Mouse (Mus musculus) midbrain, embryonic 16.5 days (tissue): ENCODE measurements at regions not wholly inside any gene's neighbourhood (a gene's known extent, or its start where the extent isn't known, plus 50 kb on each side); places are given as distances from the start of the nearest gene placed in this dataset.

Source experiments
- ATAC-seq: fragments of 200-750 bp; cut with Nextera tagmentation; 2 replicates; pipeline ENCODE4 v1.8.0; 2017; ENCODE audit warnings: moderate TSS enrichment
- H3K27ac ChIP-seq: fragments of 300-500 bp; sonication (generic); 2 replicates; pipeline ENCODE4 v1.5.1; 2014; ENCODE audit warnings: mild to moderate bottlenecking, low read length, mixed read lengths
- H3K27me3 ChIP-seq: fragments of 300-500 bp; sonication (generic); 2 replicates; pipeline ENCODE4 v1.6.1; 2014; ENCODE audit warnings: low read depth, low read length, mixed read lengths; ENCODE audit not compliant: control insufficient read depth, insufficient read depth
- H3K36me3 ChIP-seq: fragments of 300-500 bp; sonication (generic); 2 replicates; pipeline ENCODE4 v1.6.1; 2014; ENCODE audit warnings: mild to moderate bottlenecking, low read length, moderate library complexity, mixed read lengths; ENCODE audit not compliant: control insufficient read depth, insufficient read depth
- H3K4me1 ChIP-seq: fragments of 300-500 bp; sonication (generic); 2 replicates; pipeline ENCODE4 v1.6.1; 2014; ENCODE audit warnings: mild to moderate bottlenecking, low read length, mixed read lengths; ENCODE audit not compliant: control insufficient read depth, insufficient read depth
- H3K4me2 ChIP-seq: fragments of 300-500 bp; sonication (generic); 2 replicates; pipeline ENCODE4 v1.6.1; 2014; ENCODE audit warnings: mild to moderate bottlenecking, low read length, mixed read lengths
- H3K4me3 ChIP-seq: fragments of 300-500 bp; sonication (generic); 2 replicates; pipeline ENCODE4 v1.5.1; 2014; ENCODE audit warnings: low read depth, mild to moderate bottlenecking, low read length, moderate library complexity, mixed read lengths
- H3K9ac ChIP-seq: fragments of 300-500 bp; sonication (generic); 2 replicates; pipeline ENCODE4 v1.6.1; 2014; ENCODE audit warnings: low read depth, low read length, mixed read lengths
- H3K9me3 ChIP-seq: fragments of 300-500 bp; sonication (generic); replicated peaks from 2 replicates; pipeline ENCODE4 v1.6.1; 2014; ENCODE audit warnings: mild to moderate bottlenecking, low read length, mixed read lengths; ENCODE audit not compliant: control insufficient read depth, poor library complexity, severe bottlenecking
- WGBS: fragments of 180-500 bp; shearing (Covaris S2); extraction: QIAGEN DNeasy Blood & Tissue Kit; methylation state at CpG from one replicate; pipeline ENCODE4 v1.1.7; 2014; 5-methylcytosine and 5-hydroxymethylcytosine counted together

DNA sequence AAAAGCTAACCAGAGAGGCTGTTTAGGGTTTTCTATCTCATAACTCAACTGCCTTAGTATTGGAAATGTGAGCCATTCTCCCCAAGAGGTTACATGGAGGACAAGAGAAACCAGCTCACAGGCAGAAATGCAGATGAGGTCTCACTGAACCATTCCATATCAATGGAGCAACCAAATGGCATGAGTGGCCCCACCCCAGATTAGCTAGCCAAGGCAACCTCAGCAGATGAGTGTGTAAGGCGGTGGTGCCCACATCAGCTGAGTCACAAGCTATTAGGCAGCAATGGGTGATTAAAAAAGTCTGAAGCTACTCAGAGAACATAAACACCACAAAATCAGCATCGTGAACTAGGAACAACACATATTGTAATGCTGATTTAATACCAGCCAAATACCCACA lies 133.2 kb downstream of the Lpin1 start:
- 90% methylated on average over 2 of the region's 2 CpGs for WGBS
- H3K4me3 ChIP-seq: no peak overlapping the region
- no peak overlapping the region for H3K4me2 ChIP-seq
- H3K27me3 ChIP-seq: no peaks in the 10 kb centered on the region
- H3K4me1 ChIP-seq: no peaks in the 10 kb centered on the region
- no peaks in the 10 kb centered on the region for H3K36me3 ChIP-seq
- H3K27ac ChIP-seq: no peak overlapping the region
- H3K9me3 ChIP-seq: no peaks in the 10 kb centered on the region
- no peak for ATAC-seq
- no peak overlapping the region for H3K9ac ChIP-seq

DNA sequence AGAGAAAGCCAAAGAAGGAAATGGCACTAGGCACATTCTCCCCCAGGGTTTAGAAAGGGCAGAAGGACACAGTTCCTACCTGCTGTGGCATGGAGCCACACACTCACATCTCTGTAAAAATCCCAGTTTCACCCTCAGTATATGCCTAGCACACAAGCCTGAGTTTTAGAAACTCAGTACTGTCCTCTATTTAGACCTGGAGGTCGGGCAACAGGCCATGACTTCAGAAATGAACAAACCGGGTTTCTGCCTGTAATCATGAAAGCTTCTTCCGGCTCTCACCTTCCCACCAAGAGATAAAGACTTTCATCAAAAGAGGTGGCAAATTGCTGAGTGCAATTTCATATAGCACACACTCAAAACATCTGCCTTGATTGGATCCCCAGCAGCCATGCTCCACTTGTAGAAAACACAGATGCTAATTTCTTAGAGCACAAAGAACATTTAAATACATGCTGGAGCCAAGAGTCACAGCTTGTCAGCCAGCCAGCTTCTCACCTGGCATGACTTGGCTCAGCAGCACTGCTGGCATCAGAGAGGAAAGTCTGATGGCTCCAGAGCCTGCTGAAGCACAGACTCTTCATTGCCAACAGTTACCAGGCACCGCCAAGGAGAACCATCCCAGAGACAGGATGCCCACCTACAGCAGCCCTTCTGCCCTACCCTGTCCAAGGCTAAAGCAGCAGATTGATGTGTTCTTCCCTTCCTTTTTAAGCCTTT lies 136.2 kb downstream of the Lpin1 start:
- Histone ChIP-seq H3K36me3 (no peaks in the 10 kb centered on the region), H3K27me3 (no peaks in the 10 kb centered on the region), H3K4me2 (no peak overlapping the region), H3K4me3 (no peak overlapping the region), H3K4me1 (no peaks in the 10 kb centered on the region), H3K27ac (no peak overlapping the region), H3K9ac (no peak overlapping the region), H3K9me3 (no peaks in the 10 kb centered on the region)
- 83% methylated on average over 4 of the region's 4 CpGs for WGBS
- ATAC-seq: no peak

DNA sequence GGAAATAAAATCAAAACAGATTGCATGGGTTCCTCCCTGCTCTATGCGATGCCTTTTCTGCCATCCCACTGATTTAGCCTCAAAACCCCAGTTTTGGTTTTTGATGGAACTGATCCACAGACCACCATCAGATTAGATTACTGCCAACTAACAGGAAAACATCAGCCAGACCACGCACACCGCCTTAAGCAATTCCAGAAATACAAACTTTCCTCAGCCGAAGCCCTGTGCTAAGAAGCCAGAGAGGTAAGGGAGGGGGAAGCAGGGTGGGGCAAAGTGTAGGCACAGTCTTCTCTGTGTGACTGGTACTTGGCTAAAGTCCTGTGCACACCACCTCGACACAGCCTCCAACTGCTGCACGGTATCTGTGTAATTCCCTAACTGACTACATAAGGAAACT lies 153.3 kb downstream of the Lpin1 start:
- no peak overlapping the region for H3K4me3 ChIP-seq
- ATAC-seq: no peak
- H3K27me3 ChIP-seq: no peaks in the 10 kb centered on the region
- H3K27ac ChIP-seq: no peak overlapping the region
- H3K4me2 ChIP-seq: no peak overlapping the region
- 95% methylated on average over 6 of the region's 6 CpGs for WGBS
- no peak overlapping the region for H3K9ac ChIP-seq
- H3K4me1 ChIP-seq: no peaks in the 10 kb centered on the region
- no peaks in the 10 kb centered on the region for H3K36me3 ChIP-seq
- no peaks in the 10 kb centered on the region for H3K9me3 ChIP-seq

DNA sequence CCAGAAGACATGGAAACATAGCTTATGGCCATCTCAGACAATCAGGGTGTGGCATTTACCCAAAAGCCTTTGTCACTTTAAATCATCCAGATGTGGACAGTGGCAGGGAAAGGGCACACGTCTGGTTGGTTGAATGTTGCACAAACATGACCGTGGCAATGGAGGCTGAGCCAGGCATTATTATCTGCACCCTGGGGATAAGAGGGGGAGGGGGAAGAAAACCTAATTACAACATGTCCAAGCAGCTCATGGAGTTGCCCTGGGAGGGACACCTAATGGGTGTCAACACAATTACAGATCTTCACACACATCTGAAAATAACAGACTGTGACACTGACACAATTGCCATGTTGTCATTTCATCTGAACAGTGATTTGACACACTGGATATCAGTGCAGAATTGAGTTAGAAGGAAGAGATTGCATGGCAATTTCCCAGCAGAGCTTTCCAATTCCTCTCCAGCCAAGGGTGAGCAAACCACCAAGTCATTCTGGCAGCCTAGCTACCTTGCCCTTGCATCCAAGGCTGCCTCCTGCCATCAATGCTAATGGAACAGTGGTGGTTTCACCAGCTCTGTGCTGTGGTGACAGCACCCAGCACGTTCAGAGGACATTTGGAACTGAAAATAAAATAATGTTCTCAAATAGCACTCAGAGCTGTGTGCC lies 159.9 kb downstream of the Lpin1 start:
- ATAC-seq: no peak
- Histone ChIP-seq H3K27ac (no peak overlapping the region), H3K36me3 (no peaks in the 10 kb centered on the region), H3K27me3 (no peaks in the 10 kb centered on the region), H3K4me3 (no peak overlapping the region), H3K9me3 (peaks cover 8% of the 10 kb centered on the region), H3K9ac (no peak overlapping the region), H3K4me1 (no peaks in the 10 kb centered on the region), H3K4me2 (no peak overlapping the region)
- 47% methylated on average over 3 of the region's 3 CpGs for WGBS

DNA sequence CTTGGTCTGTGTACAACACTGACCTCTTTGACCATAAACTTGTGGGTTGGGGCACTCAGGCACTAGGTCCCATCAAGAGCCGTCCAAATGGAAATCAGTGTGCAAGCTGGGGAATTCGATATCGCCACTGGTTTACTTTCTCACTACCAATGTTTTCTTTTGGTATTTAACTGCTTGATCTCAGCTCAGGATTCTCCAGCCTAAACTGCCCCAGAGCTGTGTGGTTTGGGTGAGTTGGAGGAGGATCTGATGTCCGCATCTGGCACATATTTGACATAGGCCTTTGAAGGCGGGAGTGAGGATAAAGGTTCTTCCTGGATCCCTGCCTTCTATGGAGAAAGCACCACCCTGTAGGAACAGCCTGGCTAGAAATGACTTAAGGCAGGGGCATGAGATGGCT lies 172.0 kb downstream of the Lpin1 start:
- no peaks in the 10 kb centered on the region for H3K27me3 ChIP-seq
- no peak overlapping the region for H3K27ac ChIP-seq
- no peak overlapping the region for H3K9ac ChIP-seq
- no peaks in the 10 kb centered on the region for H3K4me1 ChIP-seq
- H3K4me3 ChIP-seq: no peak overlapping the region
- no peak overlapping the region for H3K4me2 ChIP-seq
- WGBS: 88% methylated on average over 5 of the region's 5 CpGs
- ATAC-seq: no peak
- H3K36me3 ChIP-seq: no peaks in the 10 kb centered on the region
- H3K9me3 ChIP-seq: no peaks in the 10 kb centered on the region

DNA sequence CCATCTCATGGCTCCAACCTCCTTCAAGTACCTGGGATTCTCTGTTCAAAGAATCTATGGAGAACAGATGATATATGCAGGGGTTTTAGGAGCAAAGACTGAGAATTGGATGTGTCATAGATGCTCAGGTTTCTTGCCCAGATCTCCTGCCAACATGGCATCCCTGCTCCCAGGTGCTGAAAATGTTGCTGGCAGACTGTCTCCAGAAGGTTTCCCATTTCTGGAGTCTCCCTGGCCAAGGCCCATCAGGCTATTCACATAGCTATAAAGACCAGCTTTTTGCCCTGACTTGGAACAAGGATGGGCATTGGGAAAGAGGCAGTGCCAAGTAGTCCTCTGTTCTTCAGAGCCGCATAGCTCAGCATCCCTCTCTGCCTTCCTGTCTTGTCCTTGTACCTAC lies 173.8 kb downstream of the Lpin1 start:
- H3K4me3 ChIP-seq: no peak overlapping the region
- no peaks in the 10 kb centered on the region for H3K9me3 ChIP-seq
- no peak overlapping the region for H3K9ac ChIP-seq
- no peaks in the 10 kb centered on the region for H3K27me3 ChIP-seq
- no peak for ATAC-seq
- H3K4me2 ChIP-seq: no peak overlapping the region
- H3K4me1 ChIP-seq: no peaks in the 10 kb centered on the region
- no peaks in the 10 kb centered on the region for H3K36me3 ChIP-seq
- 89% methylated on average over 1 of the region's 1 CpGs for WGBS
- no peak overlapping the region for H3K27ac ChIP-seq

DNA sequence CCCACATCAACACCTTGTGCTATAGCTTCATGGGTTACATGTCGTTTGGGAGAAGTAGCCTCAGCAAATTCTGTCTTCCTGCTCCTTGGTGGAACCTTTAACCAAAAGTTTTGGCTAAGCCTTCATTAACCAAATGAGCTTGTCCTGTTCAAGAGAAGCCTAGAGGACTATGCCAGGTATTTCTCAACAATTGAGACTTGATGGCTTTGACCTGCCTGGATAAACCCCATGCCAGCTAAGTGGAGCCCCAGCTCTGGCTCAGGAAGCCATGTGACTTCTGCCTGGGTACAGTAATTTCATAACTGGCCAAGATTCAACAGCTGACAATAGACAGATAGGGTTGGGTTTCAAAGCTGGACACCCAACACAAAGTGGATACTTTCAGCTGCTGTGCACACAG lies 174.5 kb downstream of the Lpin1 start:
- 81% methylated on average over 1 of the region's 1 CpGs for WGBS
- Histone ChIP-seq H3K4me1 (no peaks in the 10 kb centered on the region), H3K27me3 (no peaks in the 10 kb centered on the region), H3K27ac (no peak overlapping the region), H3K9ac (no peak overlapping the region), H3K9me3 (no peaks in the 10 kb centered on the region), H3K36me3 (no peaks in the 10 kb centered on the region), H3K4me2 (no peak overlapping the region), H3K4me3 (no peak overlapping the region)
- no peak for ATAC-seq

DNA sequence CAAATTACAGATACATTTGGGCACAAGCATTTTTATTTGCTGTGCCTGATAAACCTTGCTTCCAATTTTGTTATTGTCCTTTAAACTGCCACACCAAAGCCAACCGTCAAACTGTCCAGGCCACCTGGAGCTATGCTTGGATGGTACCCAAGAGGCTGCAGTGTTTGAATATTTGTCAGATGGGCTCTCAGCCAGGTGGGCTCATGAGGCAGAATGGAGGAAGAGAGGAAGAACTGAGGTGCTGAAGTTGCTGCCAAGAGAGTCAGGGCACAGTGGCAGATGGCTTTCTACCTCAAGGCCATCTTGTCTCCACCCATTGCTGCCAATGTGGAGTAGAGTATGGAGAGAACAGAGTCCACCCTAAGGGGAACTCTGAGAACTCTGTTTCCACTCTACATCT lies 176.0 kb downstream of the Lpin1 start:
- 66% methylated on average over 1 of the region's 1 CpGs for WGBS
- Histone ChIP-seq H3K9ac (no peak overlapping the region), H3K36me3 (no peaks in the 10 kb centered on the region), H3K4me3 (no peak overlapping the region), H3K4me1 (no peaks in the 10 kb centered on the region), H3K27me3 (no peaks in the 10 kb centered on the region), H3K27ac (no peak overlapping the region), H3K4me2 (no peak overlapping the region), H3K9me3 (no peaks in the 10 kb centered on the region)
- ATAC-seq: no peak

DNA sequence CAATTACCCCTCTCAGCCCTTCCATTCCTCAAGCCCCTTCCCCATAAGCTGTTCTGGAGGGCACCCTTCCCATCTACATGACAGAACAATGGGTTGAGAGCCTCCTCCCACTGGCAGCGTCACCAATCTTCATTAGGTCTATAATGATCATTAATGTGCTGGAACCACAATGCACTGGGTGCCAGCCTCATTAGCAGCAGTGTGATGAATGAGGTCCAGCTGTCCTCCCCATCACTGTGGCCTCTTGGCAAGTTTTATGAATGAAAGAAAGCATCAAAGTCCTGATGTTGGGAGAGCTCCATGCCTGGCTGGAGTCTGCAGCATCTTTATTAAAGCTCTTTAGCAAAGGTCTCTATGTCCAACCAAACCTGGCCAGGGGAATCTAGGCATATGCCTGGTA lies 176.5 kb downstream of the Lpin1 start:
- WGBS: 65% methylated on average over 1 of the region's 1 CpGs
- no peak overlapping the region for H3K27ac ChIP-seq
- no peaks in the 10 kb centered on the region for H3K4me1 ChIP-seq
- H3K9ac ChIP-seq: no peak overlapping the region
- no peak for ATAC-seq
- H3K36me3 ChIP-seq: no peaks in the 10 kb centered on the region
- no peak overlapping the region for H3K4me3 ChIP-seq
- no peak overlapping the region for H3K4me2 ChIP-seq
- H3K27me3 ChIP-seq: no peaks in the 10 kb centered on the region
- no peaks in the 10 kb centered on the region for H3K9me3 ChIP-seq
